Mouse (Mus musculus) megakaryocyte progenitor cell, adult 5-6 weeks (primary cell): ENCODE measurements at regions not wholly inside any gene's neighbourhood (a gene's known extent, or its start where the extent isn't known, plus 50 kb on each side); places are given as distances from the start of the nearest gene placed in this dataset.
"Not testable (repeated sequence)": the region's sequence is repeated elsewhere in the genome, so short reads cannot be mapped to it uniquely, and the experiment has no call there.

Source experiments
- ATAC-seq: replicated peaks from 2 replicates; pipeline ENCODE4 v1.8.0; 2016; ENCODE audit warnings: mild to moderate bottlenecking, moderate TSS enrichment, inconsistent platforms; ENCODE audit not compliant: poor library complexity

DNA sequence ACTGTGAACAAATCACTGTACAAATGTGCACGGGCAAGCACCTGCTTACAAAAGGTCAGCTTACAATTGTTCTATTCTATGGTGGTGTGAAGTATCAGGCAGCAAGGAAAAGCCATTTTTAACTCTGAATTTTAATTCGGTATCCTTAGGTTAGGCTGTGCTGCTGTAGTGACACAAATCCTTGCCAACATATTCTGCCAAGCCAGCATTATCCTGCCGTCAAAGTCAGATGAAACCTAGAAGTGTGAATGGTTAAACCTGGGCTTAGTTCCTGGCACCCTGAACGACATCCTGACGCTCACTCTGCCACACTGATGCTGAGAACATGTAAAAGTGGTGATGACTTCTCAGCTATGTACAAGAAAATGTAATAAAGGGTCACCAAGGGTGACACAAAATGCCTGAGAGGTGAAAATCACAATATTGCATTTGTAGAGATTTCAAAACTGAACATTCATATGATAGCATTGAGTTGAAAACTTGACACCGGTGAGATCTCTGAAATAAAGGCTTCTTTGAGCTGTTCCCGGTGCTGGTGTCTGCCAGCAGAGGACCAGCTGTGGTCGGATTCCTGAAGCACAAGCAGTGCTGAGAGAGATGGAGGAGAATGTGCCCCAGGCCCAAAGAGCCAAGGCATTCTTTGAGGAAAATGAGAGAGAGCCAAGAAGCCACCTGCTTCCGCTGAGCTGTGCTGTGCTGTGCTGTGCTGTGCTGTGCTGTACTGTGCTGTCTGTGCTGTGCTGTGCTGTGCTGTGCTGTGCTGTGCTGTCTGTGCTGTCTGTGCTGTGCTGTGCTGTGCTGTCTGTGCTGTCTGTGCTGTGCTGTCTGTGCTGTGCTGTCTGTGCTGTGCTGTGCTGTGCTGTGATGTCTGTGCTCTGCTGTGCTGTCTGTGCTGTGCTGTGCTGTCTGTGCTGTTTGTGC lies 195.9 kb downstream of the Tcp10c start:
- no peak for ATAC-seq

DNA sequence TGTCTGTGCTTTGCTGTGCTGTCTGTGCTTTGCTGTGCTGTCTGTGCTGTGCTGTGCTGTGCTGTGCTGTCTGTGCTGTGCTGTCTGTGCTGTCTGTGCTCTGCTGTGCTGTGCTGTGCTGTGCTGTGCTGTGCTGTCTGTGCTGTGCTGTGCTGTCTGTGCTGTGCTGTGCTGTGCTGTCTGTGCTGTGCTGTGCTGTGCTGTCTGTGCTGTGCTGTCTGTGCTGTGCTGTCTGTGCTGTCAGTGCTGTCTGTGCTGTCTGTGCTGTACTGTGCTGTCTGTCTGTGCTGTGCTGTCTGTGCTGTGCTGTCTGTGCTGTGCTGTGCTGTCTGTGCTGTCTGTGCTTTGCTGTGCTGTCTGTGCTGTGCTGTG lies 196.5 kb downstream of the Tcp10c start:
- ATAC-seq = peak; percentile 14; the same call in 1 of the 2 replicates

DNA sequence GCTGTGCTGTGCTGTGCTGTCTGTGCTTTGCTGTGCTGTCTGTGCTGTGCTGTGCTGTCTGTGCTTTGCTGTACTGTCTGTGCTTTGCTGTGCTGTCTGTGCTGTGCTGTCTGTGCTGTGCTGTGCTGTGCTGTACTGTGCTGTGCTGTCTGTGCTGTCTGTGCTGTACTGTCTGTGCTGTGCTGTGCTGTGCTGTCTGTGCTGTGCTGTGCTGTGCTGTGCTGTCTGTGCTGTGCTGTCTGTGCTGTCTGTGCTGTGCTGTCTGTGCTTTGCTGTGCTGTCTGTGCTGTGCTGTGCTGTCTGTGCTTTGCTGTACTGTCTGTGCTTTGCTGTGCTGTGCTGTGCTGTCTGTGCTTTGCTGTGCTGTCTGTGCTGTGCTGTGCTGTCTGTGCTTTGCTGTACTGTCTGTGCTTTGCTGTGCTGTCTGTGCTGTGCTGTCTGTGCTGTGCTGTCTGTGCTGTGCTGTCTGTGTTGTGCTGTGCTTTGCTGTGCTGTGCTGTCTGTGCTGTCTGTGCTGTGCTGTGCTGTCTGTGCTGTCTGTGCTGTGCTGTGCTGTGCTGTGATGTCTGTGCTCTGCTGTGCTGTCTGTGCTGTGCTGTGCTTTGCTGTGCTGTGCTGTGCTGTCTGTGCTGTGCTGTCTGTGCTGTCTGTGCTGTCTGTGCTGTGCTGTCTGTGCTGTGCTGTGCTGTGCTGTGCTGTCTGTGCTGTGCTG lies 197.5 kb downstream of the Tcp10c start:
- peak; percentile 67 for ATAC-seq

DNA sequence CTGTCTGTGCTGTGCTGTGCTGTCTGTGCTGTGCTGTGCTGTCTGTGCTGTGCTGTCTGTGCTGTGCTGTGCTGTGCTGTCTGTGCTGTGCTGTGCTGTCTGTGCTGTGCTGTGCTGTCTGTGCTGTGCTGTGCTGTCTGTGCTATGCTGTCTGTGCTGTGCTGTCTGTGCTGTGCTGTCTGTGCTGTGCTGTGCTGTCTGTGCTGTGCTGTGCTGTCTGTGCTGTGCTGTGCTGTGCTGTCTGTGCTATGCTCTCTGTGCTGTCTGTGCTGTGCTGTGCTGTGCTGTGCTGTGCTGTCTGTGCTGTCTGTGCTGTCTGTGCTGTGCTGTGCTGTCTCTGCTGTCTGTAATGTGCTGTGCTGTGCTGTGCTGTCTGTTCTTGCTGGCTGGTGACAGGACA lies 198.5 kb downstream of the Tcp10c start:
- 0 out of 2 replicates have a peak, but pooled peaks have one; percentile 21 for ATAC-seq

DNA sequence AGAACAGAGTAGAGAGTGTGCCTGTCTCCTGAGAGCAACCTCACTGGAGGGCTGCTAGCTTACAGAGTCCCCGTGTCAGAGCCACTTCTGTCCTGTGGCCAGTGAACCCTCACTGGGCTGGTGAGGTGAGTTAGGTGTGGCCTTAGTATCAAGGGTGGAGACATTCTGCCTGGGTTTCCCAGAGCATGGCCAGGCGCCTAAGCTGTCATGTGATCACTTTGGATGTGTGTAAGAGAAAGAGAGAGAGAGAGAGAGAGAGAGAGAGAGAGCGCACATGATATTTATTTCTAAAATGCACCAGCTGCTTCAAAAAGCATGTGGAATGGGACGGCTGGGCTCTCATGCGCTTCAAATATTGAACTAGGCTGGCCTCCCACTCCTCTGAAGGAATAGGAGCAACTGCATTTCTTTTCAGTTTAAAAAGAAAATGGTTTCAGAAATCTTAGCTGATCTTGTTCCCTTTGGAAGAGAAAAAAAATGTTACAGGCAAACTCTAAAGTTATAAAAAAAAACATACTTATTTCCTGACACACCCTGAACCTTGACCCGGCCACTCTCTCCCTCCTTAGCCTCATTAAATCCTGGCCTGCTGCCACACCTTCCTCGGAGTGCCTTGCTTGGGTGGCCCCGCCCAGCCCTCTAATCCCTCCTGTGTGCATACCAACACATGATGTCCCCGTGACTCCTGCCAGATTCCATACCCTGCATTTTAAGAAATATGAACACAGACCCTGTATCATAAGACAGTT lies 201.1 kb downstream of the Tcp10c start:
- ATAC-seq = not testable (repeated sequence)

DNA sequence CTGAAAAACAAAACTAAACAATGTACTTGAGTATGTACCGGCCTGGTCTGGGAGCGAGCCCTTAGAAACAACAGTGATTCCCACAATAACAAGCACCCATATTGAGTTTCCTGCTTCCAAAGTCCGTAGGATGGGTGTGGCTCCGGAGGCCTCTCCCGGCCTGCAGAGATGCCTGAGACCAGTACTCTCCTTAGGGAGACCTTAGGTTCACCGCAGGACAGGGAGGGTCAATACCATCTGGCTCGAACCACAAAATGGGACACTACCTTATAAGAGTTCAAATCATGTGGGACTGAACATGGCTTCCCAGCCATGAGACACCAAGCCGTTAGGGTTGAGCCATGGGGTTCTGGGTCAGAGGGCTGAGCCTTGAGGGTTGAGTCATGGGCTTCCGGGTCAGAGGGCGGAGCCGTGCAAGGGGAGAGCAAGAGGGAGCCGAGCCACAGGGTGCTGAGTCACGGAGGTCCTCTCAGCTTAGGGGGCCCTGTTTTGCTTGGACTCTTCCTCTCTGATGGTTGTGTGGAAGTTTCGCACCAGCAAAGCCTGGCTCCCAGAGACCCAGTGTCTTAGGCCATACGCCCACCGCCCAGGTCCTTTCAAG lies 201.8 kb downstream of the Tcp10c start:
- not testable (repeated sequence) for ATAC-seq

DNA sequence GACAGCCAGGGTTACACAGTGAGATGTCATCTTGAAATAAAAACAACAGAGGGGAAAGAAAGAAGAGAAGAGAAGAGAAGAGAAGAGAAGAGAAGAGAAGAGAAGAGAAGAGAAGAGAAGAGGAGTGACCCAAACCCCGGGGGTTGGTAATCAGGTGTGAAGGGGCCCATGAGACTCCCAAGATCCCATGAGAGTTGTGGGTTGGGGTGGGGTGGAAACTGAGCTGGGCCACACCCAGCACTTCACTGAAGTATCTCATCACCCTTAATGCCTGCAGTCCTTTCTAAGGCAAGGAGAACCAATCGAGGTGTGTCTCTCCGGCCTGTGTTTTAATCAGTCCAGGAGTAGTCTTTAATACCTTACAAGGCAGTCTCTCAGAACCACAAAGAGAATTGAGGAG lies 201.5 kb upstream of the Afdn start:
- no peak for ATAC-seq

DNA sequence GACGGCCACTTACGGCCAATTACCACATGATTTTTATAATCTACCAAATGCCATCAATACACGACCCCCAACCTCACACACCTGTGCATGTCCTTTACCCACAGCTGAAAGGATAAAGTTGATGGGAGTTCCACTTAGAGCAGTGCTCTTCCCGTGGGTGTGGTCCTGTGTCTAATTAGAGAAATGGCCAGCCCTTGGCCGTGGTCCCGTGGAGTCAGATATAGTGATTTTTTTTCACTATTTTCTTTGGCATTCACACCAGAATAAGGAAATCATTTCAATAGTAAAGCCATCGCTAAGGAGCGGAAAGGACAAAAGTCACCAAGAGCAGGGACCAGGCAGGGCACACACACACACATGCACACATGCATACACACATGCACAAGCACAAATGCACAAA lies 199.0 kb upstream of the Afdn start:
- ATAC-seq = no peak

DNA sequence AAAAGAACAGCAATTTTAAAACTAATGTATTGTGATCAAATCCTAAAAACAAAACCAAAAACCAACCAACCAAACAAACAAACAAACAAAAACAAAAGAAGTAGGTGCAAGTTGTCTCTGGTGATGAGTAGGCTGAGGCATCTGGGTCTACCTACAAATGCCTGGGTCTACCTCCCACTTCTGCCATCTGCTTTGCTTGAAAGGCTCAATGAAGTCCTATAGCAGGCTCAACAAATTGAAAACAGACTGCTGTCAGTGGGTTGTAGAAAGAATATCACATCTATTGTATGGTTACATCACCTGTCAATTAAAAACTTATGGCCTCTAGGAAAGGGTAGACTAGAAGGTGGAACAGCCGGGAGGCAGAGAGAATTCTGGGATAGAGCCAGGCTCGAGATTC lies 197.4 kb upstream of the Afdn start:
- ATAC-seq = no peak

DNA sequence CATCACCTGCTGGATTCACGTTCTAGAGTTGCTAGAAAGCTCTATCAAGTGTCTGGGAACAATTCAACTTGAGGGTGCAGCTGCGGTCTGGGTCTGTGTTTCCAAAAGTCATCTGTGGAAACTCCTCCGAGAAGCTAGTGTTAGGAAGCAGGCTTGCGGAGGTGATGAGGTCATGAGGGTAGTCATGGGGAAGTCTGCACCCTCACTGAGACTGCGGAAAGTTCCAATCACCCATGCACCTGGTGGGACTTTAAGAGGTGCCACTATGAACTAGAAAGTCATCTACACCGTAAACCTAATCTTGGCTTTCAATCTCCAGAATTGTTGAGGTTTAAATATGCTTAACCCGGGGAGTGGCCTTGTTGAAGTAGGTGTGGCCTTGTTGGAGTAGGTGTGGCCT lies 195.5 kb upstream of the Afdn start:
- ATAC-seq = no peak

DNA sequence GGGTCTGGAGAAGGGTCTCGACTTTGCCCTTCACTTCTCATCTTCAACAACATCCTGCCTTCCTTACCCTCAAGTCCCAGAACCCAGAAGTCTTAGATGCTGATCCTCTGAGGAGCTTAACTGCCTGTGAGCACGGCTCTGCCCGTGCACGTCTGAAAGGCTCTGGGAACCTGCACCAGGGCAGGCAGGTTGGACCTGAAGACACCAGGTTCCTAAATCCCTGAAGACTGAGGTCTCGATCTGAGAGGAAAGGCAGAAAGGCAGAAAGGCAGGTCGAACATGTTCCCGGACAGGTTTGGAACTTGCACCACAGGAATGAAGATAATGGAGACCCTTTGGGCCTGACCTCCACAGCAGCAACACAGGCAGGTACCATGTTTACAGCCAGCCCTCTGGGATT lies 193.7 kb upstream of the Afdn start:
- no peak for ATAC-seq

DNA sequence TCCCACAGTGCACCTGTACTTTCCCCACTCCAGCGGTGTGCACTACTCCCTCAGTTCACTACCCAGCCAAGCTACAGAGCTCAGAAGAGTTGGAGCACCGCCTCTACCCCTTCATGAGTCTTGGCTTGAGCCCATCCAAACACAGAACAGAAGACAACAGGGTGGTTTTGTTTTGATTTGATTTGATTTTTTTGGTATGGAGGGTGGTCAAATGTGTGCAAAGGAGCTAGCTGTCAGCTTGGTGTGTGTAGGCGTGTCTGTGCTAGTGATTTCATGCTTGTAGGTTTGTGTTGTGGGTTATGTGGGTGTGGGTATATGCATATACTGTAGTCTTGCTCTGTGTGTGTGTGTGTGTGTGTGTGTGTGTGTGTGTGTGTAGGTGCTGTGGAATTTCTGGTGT lies 193.2 kb upstream of the Afdn start:
- ATAC-seq = no peak

DNA sequence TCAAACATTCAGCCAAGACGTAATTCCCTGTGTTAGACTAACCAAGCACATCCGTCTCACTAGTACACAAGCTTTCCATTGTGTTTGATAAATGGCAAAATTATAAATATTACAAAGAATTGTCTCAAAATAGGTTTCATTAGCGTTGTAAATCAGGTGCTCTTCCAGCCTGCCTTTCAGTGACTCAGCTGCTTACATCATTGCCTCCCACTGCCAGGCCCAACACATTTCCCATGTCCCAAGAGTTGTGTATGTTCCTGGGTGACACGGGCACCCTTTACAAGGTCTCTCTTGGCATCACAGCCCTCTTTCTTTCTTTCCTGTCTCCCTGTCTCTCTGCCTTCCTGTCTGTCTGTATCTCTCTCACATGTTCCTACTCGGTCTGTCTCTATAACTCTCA lies 189.5 kb upstream of the Afdn start:
- ATAC-seq = no peak

DNA sequence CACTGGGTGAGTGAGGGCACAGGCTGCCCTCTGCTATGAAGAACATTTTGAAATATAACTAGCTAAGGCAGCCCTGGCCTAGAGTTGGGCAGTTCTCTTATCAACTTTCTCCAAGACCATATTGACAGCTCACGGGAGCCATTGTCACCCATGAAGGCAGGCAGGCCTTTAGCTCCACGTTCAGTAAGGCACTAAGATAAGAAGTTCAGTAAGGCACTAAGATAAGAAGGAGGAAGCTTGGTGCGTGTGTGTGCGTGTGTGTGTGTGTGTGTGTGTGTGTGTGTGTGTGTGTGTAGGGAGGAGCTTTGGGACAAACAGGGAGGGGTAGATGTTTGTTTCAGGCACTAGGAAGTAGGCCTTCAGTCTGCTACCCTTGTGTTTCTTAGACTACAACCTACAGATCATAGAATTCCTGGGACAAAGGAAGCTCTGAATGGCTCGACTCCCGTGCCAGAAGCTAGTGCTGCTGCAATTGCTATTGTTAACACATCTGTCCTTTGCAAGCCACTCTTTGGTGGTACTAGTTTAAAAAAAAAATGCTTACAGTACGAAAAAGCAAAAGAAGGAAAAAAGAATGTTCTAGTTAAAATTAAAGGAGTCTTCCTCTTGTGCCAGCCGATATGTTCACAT lies 188.0 kb upstream of the Afdn start:
- ATAC-seq = peak; percentile 84

DNA sequence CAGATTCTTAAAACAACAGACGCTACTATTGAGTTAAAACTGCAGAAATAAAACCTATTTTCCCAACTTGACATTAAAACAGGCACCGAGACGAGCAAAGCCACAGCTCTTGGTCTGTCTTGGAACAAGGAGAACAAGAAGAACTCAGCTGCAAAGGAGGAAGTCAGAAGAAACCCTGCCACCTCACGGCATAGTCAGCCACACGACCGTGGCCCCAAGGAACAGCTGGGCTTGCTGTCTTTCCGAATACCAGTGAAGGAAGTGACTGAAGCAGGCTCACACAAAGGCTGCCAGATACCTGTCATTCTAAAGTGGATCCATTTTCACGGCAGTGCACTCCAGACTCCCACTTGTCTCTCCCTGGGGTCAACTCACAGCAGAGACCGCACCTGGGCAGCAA lies 187.3 kb upstream of the Afdn start:
- peak; percentile 60 for ATAC-seq

DNA sequence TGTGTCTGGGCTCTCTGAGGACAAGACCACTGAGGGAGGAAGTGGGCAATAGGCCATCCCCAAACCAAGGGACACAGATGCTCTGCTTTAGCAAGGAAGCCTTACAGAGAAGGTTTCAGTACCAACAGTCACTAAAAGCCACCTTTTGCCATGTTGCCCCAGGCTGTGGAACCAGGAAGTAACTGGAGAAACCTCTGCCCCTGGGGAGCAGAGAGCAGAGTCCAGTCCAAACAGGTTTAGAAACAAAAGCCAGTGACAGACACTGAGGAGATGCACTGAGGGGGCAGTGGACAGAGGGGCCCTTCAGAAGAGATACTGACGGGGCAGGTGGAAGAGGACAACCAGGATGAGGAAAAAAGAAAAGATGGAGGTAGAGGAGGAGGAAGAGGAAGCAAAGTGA lies 186.2 kb upstream of the Afdn start:
- no peak for ATAC-seq

DNA sequence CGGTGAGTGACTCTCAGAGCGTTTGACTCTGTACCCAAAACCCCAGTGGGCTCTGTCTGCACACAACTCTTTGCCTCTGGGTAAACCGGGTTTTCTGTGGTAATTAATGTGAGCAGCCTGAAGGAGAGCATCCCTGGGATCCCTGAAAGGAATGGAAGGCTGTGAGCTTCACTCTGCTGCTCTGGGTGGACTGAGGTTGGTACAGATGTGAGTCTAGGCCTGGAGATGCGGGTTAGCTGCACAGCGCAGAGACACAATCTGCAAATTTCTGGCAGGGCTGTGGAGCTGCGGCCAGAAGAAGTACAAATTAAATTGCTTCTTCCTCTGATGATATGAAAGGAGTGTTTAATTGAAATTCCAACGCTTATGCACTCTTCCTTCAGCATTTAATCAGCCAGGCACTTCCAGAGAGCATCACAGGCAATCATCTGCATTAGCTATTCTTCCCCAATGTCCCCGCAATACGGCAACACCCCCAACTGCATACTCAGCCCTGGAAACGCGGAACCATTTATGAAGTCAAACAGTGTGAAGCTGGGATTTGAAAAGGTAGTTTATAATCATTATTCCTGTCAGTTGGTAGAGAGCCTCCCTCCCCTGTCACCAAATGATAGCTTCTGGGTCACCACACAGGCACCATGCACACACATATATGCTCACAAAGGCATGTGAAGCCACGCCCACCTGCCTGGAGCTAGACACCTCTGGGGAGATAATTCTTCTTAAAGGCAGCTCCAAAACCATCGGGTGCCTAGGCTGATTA lies 185.5 kb upstream of the Afdn start:
- ATAC-seq = 0 out of 2 replicates have a peak, but pooled peaks have one; percentile 4

DNA sequence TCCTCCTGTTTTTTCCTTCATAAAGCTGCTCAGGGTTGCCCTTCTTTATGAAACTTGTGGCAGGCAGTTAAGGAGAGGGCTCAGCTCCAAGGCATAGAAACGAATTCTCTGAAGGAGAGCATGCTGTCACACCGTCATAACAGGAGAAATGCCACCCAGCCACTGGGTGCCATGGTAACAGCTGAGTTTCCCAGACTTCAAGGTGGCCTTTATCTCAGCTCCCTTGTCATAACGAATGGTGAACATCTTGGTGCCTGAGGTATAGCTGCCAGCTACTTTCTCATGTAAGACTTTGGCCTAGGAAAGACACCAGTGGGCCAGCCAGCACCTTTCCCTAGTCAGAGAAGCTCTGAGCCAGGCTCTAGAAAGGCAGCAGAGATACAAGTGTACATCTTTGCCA lies 182.5 kb upstream of the Afdn start:
- no peak for ATAC-seq

DNA sequence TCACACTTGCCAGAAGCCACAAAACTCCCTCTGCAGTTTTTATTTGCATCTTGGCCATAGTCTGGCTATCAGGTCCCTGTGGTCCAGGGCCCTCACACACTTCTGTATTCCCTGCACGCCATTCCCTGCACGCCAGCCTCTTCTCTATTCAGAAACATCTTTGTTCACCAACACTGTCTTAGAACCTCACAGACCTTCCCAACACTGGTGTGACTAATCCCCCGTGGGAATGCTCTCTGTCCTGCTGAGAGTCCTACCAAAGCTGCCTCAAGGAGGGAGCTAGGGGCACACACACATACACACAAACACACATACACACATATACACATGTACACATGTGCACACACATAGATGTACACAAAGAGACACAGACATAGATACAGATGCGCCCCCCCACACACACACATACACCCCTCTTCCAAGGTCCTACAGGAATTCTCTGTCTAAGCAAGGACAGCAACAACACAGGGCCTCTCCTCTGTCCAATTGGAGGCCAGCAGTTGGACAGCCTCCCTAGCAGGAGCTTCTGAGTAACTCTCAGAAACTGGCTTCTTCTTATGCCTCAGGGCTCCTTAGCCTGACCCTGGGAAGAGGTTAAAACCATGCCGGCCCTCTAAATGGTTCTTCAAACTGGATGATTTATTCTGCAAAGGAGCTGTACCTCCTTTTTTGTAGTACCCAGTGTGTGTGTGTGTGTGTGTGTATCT lies 179.0 kb upstream of the Afdn start:
- ATAC-seq = no peak
